Mouse (Mus musculus): Measurements from ENCODE around the gene 4930432M17Rik. TPM values are rescaled to one million over a fixed set of nuclear protein-coding genes. Genes with fewer than 3 reads are reported as not detected.

Gene 4930432M17Rik
- polyA plus RNA-seq, 1 experiment from 2014 or later: not detected

Other genes starting within 250 kb of the 4930432M17Rik start
- 409 and 500 TPM in 2 replicates for gene Cnn3, start 244.3 kb upstream of the 4930432M17Rik start, polyA plus RNA-seq (2014; fragmentation: Nextera tagmentation; extraction: Ambion mirVana)
- gene Slc44a3, start 138.4 kb upstream of the 4930432M17Rik start, polyA plus RNA-seq (2014; fragmentation: Nextera tagmentation; extraction: Ambion mirVana): 0.85 and 1.5 TPM in 2 replicates
- 7.1 and 7.8 TPM in 2 replicates for gene F3, start 52.8 kb downstream of the 4930432M17Rik start, polyA plus RNA-seq (2014; fragmentation: Nextera tagmentation; extraction: Ambion mirVana)
- gene Abcd3, start 144.5 kb downstream of the 4930432M17Rik start, polyA plus RNA-seq (2014; fragmentation: Nextera tagmentation; extraction: Ambion mirVana): 87.4 and 88.0 TPM in 2 replicates